Mouse (Mus musculus) cerebellum, adult 2 months (tissue): Measurements from ENCODE around the gene Mylpf.

Source experiments
- CTCF ChIP-seq: fragments of 200-500 bp; IDR thresholded peaks from 2 replicates; pipeline ENCODE4 v1.5.1; 2011; ENCODE audit warnings: low read depth, mild to moderate bottlenecking, control low read depth, low read length, moderate library complexity, borderline replicate concordance; ENCODE audit not compliant: insufficient read depth
- POLR2A ChIP-seq: fragments of 200-500 bp; IDR thresholded peaks from 2 replicates; pipeline ENCODE4 v1.6.1; 2011; ENCODE audit warnings: low read length, control low read depth, borderline replicate concordance; ENCODE audit not compliant: insufficient read depth

- TF ChIP-seq CTCF (no peak), POLR2A (no peak)
Observed at GRCm38 (mm10) chr7:127217901-127218642, 9.4 kb downstream of the Mylpf start.
